Mouse (Mus musculus) left cerebral cortex, adult 11 months (tissue): ENCODE data around the gene Tiam2.
A peak's percentile ranks its signal among the peaks of the same experiment; 100 is the strongest.

Experiments
- DNase-seq: peaks from one replicate; pipeline ENCODE4 v3.0.0; 2022; ENCODE audit warnings: low spot score

Tiam2 gene

DNA sequence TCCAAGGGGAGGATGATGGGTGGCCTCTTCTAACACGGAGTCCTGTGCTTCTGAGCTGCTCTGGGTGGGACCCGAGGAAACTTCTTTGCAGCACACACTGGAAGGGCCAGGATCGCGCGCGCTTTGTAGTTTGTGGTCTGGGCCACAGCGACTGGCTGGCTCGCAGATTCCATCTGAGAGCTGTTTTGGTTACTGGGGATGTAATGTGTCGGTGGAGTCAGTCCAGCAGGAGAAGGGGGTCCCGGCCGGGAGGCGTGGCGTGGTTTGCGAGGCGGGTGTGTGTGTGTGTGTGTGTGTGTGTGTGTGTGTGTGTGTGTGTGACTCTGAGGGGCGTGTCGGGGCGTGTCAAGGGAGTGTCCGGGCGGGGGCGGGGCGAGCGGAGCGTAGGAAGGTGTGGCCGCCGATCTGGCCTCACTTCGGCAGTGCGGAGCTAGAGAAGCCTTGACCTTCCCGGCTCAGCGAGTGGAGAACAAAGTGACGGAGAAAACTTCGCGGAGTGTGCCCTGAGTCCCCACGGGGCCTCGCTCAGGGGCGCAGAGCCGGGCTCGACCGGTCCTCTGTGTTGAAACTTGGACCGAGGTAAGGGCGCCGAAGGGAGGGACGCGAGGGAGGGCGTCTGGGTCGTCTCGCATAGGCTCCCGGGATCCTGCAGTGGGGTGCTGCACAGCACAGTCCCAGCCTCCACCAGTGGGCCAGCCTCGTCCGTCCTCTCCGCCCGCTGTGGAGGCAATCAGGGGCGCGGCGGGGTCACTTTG is at the start of gene Tiam2:
Tiam2 (plus strand) TSS at position 426 of the 755 bp plus-strand sequence.
- DNase-seq, result no peak

DNA sequence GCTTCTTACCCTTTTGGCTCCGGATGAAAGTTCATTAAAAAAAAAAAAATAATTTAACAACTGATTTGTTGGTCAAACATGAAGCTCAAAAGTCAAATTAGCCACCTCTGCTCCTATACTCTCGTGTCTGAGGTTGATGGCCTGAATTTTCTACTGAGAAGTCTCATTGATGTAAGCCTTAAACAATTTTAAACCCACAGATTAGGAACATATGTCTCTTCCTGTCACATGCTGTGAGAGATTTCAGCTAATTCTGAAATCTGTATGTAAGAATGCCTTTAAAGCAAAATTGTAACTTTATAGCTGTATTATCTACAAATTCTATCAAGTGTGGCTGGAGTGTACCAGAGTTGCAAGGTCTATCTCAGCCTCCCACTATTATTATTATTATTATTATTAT is 46.1 kb upstream of the Tiam2 start:
- DNase-seq, result no peak

DNA sequence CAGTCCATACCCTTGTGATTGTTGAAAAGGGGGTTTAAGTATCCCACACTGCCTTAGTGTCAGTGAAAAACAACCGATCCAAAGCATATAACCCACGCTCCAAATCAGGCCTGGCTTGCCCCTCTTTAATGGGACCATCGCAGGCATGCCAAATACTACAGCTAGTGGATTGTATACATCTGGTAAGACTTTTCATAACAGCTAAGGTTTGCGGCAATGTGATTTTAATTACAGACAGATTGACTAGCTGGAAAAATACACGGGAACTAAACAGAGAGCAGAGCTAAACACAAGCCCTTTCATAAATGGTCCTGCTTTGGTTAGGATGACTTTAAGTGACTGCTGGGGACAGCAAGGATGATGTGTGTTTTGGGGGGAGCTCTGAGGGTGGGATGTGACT is 44.4 kb upstream of the Tiam2 start:
- DNase-seq, result no peak

DNA sequence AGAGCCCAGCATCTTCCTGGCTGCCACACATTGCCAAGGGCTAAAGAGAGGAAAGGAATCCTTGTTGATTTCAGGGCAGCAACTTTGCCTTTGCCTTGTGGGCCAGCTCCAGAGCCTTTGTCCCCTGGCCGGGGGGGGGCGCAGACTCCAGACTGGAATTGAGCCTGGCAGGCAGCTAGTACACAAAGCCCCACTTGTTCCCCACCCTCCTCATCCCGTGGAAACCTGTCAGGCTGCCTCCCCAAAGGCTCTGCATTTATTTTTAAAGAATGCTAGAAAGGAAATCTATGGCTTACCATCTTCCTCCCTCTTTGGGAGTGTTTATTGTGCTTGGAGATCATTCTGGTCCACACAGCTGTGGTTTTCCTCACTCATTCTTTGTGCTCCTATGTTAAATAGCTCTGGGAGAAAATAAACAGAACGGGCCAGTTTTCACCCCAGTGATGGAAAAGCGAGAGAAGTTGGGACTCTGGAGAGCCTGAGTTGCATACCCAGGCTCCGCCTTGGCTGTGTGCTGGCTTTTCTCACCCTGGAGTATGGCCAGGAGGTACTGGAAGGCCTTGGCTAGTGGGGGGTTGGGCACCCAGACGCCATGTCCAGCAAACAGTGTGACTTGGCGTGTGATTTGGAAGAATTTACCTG is 41.2 kb upstream of the Tiam2 start:
- DNase-seq, result peak; percentile 12

DNA sequence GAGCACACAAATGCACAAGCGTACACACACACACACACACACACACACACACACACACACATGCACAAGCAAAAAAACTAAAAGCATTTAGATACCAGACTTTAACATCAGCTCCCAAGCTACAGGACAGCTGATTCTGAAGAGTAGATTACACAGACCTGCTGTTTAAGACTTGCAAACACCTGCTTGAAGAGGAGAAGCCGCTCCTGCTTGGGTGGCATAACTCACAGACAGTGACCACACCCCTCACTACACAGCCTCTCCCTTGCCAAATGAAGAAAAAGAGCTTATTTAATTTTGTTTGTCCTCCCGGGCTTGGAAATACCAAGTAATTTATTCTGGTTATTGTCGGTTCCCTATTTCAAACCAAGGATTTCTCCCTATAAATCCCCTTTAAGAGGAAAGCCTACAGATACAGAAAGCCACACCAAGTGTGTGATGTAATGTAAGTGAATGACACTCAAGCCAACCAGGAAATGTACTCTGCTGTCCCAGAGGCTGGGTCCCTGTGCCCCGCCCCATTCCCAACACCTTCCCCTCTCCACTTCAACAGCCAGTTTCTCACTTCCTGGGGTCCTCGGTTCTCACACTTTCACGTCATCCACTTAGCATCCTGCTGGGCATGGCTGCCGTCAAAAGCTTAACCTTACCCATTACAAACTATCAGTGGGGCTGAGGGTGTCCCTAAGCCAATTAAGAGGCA is 40.1 kb upstream of the Tiam2 start:
- no peak for DNase-seq

DNA sequence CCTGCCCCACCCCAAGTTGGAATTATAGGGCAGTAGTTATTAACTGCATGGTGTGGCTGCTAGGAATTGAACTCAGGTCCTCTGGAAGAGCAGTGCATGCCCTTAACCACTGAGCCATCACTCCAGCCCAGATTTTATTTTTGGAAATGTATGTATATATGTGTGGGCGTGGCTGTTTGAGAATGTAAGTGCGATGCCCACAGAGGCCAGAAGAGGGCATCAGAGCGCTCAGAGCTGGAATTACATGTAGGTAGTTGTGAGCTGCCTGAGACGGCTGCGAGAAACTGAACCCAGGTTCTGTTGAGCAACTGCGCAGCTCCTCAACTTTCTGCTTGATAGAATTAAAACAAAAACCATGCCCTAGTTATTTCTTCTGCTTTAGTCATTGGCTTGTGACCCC is 38.0 kb upstream of the Tiam2 start:
- peak; percentile 54 for DNase-seq

DNA sequence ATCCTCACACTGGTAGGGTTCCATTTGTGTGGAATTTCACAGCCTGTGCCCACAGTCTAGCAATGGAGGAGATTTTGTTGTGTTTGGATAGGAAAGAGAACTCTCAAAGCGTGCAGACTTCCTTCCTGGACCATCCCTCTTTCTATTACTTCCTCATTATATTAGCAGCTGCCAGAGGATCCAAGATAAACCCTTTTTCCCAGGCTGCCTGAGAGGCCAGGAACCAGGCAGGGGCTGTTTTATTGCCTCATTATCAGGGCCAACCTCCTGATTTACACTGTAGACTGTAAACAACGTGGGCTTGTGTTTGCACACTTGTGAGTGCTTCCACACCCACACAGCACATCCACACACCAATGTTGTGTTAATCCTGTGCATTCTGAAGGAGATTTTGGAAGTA is 31.3 kb upstream of the Tiam2 start:
- no peak for DNase-seq

DNA sequence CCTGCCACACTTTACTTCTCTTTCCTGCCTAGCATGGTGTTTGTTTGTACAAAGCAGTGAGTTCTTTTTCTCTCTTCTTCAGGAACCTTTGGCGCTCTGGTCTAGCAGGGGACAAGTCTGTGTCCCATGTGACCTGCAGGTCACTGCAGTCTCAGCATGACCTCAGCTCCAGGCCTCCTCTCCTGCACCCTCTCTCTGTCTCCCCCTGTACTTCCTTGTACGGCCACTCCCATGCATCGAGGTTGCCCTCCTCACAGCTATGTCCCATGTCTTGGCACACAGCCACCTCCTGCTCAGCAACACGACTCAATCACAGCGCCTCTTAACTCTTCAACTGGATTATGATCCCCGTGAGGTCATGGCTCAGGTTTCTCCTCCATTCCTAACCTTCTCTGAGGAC is 26.9 kb upstream of the Tiam2 start:
- no peak for DNase-seq

DNA sequence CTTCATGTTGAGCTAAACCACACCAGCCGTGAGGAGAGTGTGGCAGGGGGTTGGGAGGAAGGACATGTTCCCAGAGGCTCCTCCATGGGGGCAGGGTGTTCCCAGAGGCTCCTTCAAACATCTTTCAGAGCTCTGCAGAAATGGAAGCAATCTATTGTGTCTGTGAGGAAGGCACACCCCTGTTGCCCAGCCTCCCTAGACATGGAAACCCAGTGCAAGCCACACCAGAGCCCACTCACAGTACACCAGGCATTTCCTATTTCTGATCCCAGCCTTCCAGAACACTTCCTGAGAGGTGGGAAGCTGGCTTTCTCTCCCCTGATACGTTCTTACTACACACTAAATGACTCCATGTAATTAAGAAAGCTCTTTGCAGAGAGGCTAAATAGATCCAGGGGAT is 20.4 kb upstream of the Tiam2 start:
- DNase-seq, result no peak

DNA sequence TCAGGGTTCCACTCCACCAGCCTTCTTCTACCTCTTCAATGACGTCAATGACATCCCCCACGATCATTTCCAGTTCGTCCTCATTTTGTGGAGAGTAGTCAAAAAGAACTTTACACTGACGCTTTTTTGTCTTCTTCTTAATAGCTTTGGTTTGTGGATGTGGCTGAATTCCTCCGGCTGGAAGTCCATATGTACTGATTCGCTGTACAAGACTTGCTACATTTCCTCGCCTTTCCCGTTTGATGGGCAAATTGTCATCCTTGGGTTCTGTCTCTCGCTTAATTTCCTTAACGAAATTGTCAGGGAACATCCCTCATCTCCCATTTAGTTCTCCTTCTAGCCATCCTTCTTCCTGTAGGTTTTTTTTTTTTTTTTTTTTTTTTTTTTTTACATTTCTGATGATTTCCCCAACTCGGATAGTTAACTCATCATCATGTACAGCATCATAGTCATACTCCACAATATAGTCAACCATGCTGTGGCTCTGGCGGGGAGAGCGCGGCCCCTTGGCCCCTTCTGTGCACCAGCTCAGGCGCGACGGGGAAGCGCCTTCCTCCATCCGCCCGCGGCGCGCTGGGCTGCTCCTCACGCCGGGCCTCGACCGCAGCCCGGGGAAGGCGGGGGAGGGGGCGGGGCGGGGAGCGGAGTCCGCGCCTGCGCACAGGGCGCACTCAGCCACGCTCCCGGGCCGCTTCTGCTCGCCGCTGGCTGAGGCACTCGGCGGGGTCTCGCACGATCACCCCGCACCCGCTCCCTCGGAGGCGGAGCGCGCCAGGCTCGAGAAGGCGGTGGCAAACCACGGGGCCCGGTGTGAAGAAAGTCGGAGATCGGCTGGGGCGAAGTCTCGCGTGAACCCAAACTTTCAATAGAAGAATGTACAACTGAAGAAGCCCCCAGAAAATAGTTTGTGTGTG is 12.4 kb upstream of the Tiam2 start:
- peak; percentile 16 for DNase-seq

DNA sequence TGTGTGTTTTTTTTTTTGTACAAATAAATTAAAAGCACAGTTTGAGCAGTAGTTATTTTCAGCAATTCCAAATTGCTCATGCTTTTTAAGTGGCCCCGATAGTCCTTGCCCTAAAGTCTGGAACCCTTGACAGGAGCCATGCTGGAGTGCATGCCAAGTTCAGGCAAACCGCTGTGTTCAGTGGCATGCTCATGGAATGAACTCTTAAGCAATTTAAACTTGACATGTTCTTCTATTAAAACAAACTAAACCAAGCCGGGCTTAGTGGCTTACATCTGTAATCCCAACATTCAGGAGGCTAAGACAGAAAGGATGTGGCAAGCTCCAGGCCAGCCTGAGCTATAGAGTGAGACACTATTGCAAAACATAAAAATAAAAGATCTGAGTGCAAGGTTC is 11.8 kb upstream of the Tiam2 start:
- no peak for DNase-seq

DNA sequence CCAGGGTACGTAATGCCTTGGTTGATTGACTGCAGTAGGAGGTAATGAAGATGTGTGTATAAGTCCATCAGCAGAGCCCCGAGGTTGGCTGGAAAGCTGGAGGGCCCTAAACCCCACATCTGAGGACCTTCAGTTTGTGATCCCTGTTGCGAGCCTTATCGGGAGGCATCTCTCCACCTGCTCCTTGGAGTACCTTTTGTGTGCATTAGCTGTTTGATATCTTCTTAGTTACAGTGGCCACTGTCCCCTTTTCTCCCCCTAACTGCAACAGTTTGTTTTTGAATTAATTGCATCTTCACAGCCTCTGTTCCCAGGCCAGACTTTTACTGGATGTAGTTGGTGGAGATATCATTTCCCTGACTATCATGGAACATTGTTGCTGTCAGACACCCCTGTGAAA is 10.8 kb upstream of the Tiam2 start:
- no peak for DNase-seq

DNA sequence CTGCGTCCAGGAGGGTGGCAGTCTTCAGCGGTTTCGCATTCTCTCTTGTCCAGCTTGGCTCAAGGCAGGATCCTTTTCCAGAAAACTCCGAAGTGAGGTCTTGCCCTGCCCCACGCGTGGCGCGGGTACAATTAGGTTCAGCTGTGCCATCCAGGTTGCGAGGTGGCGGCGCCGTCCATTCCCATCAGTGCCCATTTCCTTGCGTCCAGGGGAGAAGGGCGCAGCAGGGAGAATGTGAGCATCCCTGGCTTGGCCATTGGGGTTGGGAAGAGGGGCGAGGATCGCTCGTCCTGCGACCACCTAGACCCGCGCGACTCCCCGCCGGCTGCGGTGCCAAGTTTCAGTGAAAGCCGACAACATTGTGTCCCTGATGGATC is 518 bp downstream of the Tiam2 start:
- no peak for DNase-seq

DNA sequence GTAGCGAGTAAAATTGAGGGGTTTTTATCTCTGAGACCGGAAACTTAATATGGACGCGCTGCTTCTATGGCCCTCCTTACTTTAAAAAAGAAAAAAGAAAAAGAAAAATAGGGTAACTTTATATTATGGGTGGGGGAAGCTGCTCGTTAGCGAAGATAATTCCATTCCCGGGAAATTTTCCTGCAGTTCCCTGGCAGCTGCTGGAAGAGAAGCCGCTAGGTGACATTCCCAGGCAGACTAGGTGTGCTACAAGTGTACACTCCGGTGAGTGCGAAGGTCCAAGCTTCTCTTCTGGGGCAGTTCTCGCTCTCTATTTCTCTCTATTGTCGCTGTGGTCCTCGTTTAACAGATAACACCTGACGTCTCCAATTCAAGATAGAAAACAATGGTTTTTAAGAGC is 962 bp downstream of the Tiam2 start:
- DNase-seq, result no peak

DNA sequence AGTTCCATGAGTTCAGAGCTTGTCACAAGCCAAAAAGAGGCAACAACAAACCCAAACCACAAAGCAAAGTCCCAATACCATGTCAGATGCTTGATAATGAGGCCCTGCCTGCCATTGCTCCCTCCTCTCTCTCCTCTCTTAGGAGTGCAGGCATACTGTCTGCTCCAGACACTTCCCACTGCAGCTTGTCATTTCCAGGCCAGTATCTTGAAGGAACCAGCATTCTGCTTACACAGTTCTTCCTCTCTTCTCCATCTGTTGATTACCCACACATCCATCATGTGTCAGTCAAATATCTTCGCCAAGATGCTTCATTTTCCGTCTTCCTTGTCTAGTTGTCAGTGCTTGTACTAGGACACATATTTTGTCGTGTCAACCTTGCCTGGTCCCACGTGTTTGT is 2.4 kb downstream of the Tiam2 start:
- no peak for DNase-seq

DNA sequence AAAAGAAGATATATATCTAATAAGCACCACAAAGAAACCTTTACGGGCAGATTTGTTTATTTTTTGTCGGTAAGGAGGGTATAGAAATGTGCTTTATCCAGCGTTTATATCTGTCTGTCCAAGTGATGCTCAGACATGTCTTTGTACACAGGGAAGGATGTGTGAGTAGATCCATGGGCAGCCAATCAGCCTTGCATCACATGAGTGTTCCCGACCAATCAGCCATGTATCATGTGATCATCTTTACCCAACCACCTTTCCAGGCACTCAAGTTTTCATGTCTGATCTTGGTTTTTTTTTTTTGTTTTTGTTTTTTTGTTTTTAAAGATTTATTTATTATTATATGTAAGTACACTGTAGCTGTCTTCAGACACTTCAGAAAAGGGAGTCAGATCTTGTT is 3.1 kb downstream of the Tiam2 start:
- no peak for DNase-seq

DNA sequence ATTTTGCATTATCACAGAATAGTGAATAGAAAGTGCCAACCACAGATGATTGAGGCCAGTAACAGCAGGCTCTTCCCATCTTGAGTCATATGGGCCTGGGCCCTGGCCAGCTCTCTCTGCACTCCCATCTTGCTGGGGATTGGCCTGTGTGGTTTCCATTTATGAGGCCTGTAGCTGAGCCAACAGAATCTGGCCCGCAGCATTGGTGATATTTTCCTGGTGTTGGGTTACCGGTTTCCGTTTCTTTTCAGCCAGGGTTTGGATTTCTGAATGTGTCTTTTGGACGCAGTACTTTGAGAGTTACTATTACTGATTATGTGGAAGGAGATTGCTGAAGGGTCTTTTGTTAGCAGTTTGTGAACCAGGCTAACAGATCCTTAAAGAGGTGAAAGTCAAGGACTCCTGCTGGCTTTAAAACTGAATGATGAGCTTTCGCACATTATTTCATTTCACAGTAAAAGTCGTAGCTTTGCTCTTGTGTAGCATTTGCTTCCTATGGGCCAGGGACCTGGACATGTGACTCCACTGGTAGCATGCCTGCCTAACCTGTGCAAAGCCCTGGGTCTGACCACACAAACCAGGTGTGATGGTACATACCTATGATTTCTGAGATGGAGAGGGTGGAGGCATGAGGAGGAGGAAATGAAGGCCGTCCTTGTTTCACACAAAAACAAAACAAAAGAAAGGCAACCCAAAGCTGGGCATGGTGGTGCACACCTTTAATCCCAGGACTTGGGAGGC is 5.5 kb downstream of the Tiam2 start:
- no peak for DNase-seq

DNA sequence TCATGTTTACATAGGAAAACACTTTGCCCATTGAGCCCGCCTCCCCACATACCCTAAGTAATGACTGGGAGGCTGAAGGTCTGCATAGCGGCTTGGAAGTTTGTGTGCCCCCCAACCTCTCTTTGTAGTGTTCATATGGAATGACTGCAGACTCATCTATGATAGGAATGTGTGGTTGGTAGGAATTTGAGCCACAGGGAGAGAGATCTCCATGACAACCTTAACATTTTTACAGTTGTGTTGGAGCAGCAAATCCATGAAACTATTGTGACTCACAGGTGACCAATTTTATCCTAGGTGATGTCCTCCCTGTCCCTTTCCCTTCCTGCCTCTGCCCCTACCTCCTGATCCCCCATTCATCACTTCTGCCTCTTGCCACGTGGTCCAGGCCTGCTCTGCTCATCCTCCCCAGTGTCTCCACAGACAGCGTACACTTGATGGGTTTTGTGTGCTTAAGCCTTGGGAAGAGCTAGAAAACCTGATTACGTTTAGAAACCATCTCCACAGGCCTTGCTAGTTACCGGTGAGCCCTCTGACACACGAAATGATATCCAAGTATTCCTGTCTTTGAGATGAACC is 9.9 kb downstream of the Tiam2 start:
- DNase-seq, result no peak

DNA sequence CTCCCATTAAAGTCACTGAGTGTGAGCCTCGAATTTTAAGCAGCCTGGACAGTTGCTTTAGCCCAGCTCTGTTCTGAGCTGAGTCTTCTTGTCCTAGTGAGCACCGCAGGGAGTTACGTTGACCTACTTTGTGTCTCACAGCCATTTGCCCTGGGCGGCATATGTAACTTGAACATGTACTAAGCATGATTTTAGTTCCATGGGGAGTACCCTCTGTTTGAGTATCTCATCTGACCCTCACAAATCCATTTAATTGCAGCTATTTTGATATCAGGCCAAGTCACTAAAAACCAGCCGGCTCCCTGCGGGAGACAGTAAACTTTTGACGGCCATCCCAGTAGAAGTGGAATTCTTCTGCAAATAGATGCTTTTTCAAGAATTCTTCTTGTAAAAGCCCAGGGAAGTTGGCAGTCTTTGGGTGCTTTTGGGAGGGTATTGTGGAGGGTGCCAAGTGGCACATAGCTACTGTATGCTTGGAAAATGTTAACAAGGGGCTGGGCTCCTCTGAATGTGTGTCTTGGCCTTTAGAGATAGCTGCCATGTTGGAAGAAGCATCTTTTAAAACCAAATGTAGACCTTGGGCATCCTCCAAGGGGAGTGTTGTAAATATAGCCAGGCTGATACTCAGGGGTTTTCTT is 10.6 kb downstream of the Tiam2 start:
- no peak for DNase-seq

DNA sequence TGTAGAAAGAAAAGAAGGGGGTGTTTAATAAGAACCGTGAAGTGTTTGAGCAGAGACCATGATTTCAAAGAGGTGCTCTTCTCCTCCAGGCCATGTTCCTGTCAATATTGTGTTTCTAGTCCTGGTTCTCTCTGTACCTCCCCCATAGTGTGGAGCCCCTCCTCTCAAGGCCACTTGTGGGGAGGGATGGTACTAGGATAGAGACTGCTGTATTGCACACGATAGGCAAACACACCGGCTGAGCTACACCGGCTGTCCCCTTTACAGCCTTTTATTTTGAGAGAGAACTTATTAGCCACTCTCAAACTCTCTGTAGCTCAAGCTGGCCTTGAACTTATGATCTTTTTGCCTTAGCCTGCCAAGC is 11.1 kb downstream of the Tiam2 start:
- DNase-seq, result no peak

DNA sequence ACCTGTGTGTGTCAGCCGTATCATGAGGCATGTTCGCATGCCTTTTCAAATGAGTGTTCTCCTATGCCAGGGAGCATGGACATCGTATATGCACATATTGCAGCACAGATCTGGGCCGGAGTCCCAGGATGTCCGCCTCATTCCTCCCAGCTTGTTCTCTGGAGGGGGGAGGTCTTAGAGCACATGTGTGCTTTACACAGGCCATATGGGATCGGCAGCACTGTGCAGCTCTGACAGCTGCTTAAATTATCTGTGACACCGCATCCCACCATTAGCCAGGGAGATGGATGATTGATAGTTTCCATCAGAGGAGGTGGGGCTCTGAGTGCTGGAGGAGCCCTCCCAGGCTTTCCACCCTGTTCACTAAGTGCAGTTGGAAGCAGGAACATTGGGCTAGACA is 12.4 kb downstream of the Tiam2 start:
- DNase-seq, result no peak
